Mouse (Mus musculus): ENCODE results near the gene Tbx6. TPM values are rescaled to one million over a fixed set of nuclear protein-coding genes. Genes with fewer than 3 reads are reported as not detected.

The Tbx6 gene
- polyA plus RNA-seq (2016; fragmentation: Nextera tagmentation; extraction: Ambion mirVana) = 0.61 and 0.85 TPM in 2 replicates

- peaks cover 32% of the 10 kb centered on the region for H3K4me1 ChIP-seq
Measured at GRCm38 (mm10) chr7:126780971-126781635, at the start of gene Tbx6. TSS of gene Tbx6 (plus strand) at chr7:126781483.

DNA sequence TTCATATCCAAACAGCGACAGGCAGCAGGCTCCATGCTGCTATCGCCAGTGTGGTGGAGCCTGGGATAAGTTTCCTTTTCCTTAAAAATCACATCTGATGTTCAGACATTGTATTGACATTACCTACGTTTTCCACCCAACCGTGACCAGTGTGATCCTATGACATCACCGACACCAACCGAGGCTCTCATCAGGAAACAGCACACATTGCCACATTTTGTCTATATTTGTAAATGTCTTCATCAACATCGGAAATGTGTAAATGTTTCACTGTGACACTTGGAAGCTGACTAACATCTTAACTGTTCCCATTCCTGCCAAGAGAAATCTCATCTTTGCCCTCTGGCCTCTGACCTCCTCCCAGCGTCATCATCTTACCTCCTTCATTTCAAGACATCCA lies 45.2 kb upstream of the Tbx6 start:
- H3K4me3 ChIP-seq = no peak overlapping the region
- H3K4me2 ChIP-seq (replicated peaks) = no peak overlapping the region
- H3K9me3 ChIP-seq = no peaks in the 10 kb centered on the region
- no peak for ATAC-seq (ENCODE audit: insufficient number of reproducible peaks, insufficient read depth, low FRiP score, low TSS enrichment)
- WGBS = 77% methylated on average over 8 of the region's 8 CpGs
- H3K4me1 ChIP-seq = no peaks in the 10 kb centered on the region; the same call in 1 of the 2 replicates
- H3K9ac ChIP-seq = no peak overlapping the region
- no peak overlapping the region for H3K27ac ChIP-seq
- H3K36me3 ChIP-seq = no peaks in the 10 kb centered on the region
- H3K27me3 ChIP-seq = no peaks in the 10 kb centered on the region

More at GRCm38 (mm10) chr7:126780971-126781635, at the start of gene Tbx6:
- Histone ChIP-seq H3K27ac (peak within 1 kb of the TSS; percentile 75), H3K27me3 (no peaks in the 10 kb centered on the region), H3K4me2 (replicated peaks) (peak within 1 kb of the TSS; percentile 89), H3K9ac (peak within 1 kb of the TSS; percentile 43), H3K9me3 (no peaks in the 10 kb centered on the region), H3K4me3 (peak within 1 kb of the TSS; percentile 34), H3K36me3 (peaks cover 26% of the 10 kb centered on the region)
- no peak for ATAC-seq (ENCODE audit: insufficient number of reproducible peaks, insufficient read depth, low FRiP score, low TSS enrichment)
- 7% methylated on average over 22 of the region's 22 CpGs for WGBS

DNA sequence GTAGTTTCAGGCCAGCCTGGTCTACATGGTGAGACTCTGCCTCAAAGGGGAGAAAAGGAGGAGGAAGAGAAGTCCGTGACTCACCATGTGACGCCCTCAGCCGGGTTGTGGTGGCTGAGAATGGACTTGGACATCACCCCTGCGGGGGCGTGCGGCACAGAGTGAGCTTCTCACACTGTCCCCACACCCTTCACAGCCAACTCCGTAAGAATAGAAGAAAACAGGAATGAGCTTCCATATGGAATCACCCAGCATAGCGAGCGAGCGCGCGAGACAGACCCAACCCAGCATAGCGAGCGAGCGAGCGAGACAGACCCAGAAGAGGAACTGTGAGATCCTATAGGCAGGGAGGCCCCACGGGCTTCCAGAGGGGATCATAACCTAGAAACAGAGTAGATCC lies 41.7 kb upstream of the Tbx6 start:
- H3K36me3 ChIP-seq = no peaks in the 10 kb centered on the region

GRCm38 (mm10) chr7:126740132-126740735 lies 41.0 kb upstream of the Tbx6 start:
- 78% methylated on average over 13 of the region's 13 CpGs for WGBS
- Histone ChIP-seq H3K36me3 (no peaks in the 10 kb centered on the region), H3K9ac (no peak overlapping the region), H3K4me1 (no peaks in the 10 kb centered on the region; the same call in 1 of the 2 replicates), H3K9me3 (no peaks in the 10 kb centered on the region), H3K27me3 (no peaks in the 10 kb centered on the region), H3K4me2 (replicated peaks) (no peak overlapping the region), H3K27ac (no peak overlapping the region), H3K4me3 (no peak overlapping the region)
- ATAC-seq (ENCODE audit: insufficient number of reproducible peaks, insufficient read depth, low FRiP score, low TSS enrichment) = no peak

More for the DNA sequence above, 41.7 kb upstream of the Tbx6 start:
- H3K27ac ChIP-seq = no peak overlapping the region
- H3K4me3 ChIP-seq = no peak overlapping the region
- H3K9ac ChIP-seq = no peak overlapping the region
- no peak overlapping the region for H3K4me2 ChIP-seq (replicated peaks)
- no peaks in the 10 kb centered on the region; the same call in 1 of the 2 replicates for H3K4me1 ChIP-seq
- no peaks in the 10 kb centered on the region for H3K27me3 ChIP-seq
- 88% methylated on average over 17 of the region's 17 CpGs for WGBS
- no peak for ATAC-seq (ENCODE audit: insufficient number of reproducible peaks, insufficient read depth, low FRiP score, low TSS enrichment)
- no peaks in the 10 kb centered on the region for H3K9me3 ChIP-seq

GRCm38 (mm10) chr7:126740977-126741376 lies 40.3 kb upstream of the Tbx6 start:
- H3K4me3 ChIP-seq = no peak overlapping the region
- no peak overlapping the region for H3K9ac ChIP-seq
- H3K4me2 ChIP-seq (replicated peaks) = no peak overlapping the region
- H3K36me3 ChIP-seq = no peaks in the 10 kb centered on the region
- H3K4me1 ChIP-seq = no peaks in the 10 kb centered on the region; the same call in 1 of the 2 replicates
- H3K27me3 ChIP-seq = no peaks in the 10 kb centered on the region
- no peaks in the 10 kb centered on the region for H3K9me3 ChIP-seq
- ATAC-seq (ENCODE audit: insufficient number of reproducible peaks, insufficient read depth, low FRiP score, low TSS enrichment) = no peak
- WGBS = 68% methylated on average over 5 of the region's 5 CpGs
- no peak overlapping the region for H3K27ac ChIP-seq

GRCm38 (mm10) chr7:126741452-126741851 lies 39.8 kb upstream of the Tbx6 start:
- no peaks in the 10 kb centered on the region; the same call in 1 of the 2 replicates for H3K4me1 ChIP-seq
- no peak overlapping the region for H3K4me2 ChIP-seq (replicated peaks)
- ATAC-seq (ENCODE audit: insufficient number of reproducible peaks, insufficient read depth, low FRiP score, low TSS enrichment) = 0 out of 2 replicates have a peak, but pooled peaks have one; percentile 47
- no peak overlapping the region for H3K27ac ChIP-seq
- H3K9me3 ChIP-seq = no peaks in the 10 kb centered on the region
- H3K36me3 ChIP-seq = no peaks in the 10 kb centered on the region
- H3K27me3 ChIP-seq = no peaks in the 10 kb centered on the region
- no peak overlapping the region for H3K4me3 ChIP-seq
- 82% methylated on average over 5 of the region's 5 CpGs for WGBS
- H3K9ac ChIP-seq = no peak overlapping the region

DNA sequence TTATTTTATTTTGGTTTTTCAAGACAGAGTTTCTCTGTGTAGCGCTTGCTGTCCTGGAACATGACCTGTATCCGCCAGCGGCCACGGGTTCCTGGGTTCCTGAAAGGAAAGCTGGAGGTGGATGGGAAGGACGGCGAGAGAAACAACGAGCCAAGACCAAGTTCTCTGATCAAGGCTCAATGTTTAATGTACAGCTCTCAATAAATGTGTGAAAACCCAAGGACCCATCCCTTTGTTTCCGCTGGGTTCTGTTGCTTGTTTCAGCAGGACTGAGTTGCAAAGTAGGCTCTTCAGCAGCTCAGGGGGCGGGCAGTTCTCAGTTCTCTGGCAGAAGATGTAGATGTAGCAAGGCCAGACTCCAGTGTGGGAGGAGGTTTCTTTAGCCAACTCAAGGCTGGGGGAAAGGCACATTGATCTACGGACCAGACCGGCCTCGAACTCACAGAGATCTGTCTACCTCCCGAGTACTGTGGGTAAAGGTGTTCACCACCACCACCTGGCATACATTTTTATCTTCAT lies 39.3 kb upstream of the Tbx6 start:
- ATAC-seq (ENCODE audit: insufficient number of reproducible peaks, insufficient read depth, low FRiP score, low TSS enrichment) = no peak
- Histone ChIP-seq H3K9ac (no peak overlapping the region), H3K36me3 (no peaks in the 10 kb centered on the region), H3K27me3 (no peaks in the 10 kb centered on the region), H3K9me3 (no peaks in the 10 kb centered on the region), H3K4me1 (no peaks in the 10 kb centered on the region; the same call in 1 of the 2 replicates), H3K27ac (no peak overlapping the region), H3K4me3 (no peak overlapping the region), H3K4me2 (replicated peaks) (no peak overlapping the region)
- WGBS = 90% methylated on average over 13 of the region's 13 CpGs

GRCm38 (mm10) chr7:126746066-126746465 lies 35.2 kb upstream of the Tbx6 start:
- no peaks in the 10 kb centered on the region for H3K27me3 ChIP-seq
- H3K4me2 ChIP-seq (replicated peaks) = no peak overlapping the region
- WGBS = 89% methylated on average over 12 of the region's 12 CpGs
- H3K36me3 ChIP-seq = no peaks in the 10 kb centered on the region
- no peak overlapping the region for H3K4me3 ChIP-seq
- no peaks in the 10 kb centered on the region for H3K4me1 ChIP-seq
- H3K27ac ChIP-seq = no peak overlapping the region
- H3K9me3 ChIP-seq = no peaks in the 10 kb centered on the region
- ATAC-seq (ENCODE audit: insufficient number of reproducible peaks, insufficient read depth, low FRiP score, low TSS enrichment) = no peak
- H3K9ac ChIP-seq = no peak overlapping the region

DNA sequence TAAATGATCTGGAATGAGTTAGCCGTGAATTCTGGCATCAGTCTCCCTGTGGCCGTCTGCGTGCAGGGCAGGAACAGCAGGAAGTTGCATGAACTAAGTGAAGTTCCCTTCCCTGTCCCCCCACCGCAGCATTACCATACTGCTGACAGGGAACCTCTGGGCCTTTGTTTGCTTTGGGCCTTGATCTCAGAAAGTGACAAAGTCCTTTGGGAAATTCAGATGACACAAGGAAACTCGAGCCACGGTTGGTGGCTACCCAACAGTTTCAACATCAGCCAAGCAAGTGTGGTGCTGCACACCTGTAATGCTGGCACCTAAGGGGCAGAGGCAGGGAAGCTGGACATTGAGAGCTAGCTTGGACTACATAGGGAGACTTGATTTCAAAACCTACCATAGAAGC lies 34.5 kb upstream of the Tbx6 start:
- no peak overlapping the region for H3K4me3 ChIP-seq
- no peaks in the 10 kb centered on the region for H3K36me3 ChIP-seq
- no peaks in the 10 kb centered on the region for H3K4me1 ChIP-seq
- H3K9ac ChIP-seq = no peak overlapping the region
- no peak overlapping the region for H3K27ac ChIP-seq
- H3K27me3 ChIP-seq = no peaks in the 10 kb centered on the region
- H3K4me2 ChIP-seq (replicated peaks) = no peak overlapping the region
- no peaks in the 10 kb centered on the region for H3K9me3 ChIP-seq
- no peak for ATAC-seq (ENCODE audit: insufficient number of reproducible peaks, insufficient read depth, low FRiP score, low TSS enrichment)
- 22% methylated on average over 6 of the region's 6 CpGs for WGBS

- Histone ChIP-seq H3K4me2 (replicated peaks) (no peak overlapping the region), H3K27ac (no peak overlapping the region), H3K4me1 (no peaks in the 10 kb centered on the region), H3K9ac (no peak overlapping the region; the same call in 1 of the 2 replicates), H3K4me3 (no peak overlapping the region), H3K36me3 (no peaks in the 10 kb centered on the region), H3K27me3 (no peaks in the 10 kb centered on the region), H3K9me3 (no peaks in the 10 kb centered on the region)
- ATAC-seq (ENCODE audit: insufficient number of reproducible peaks, insufficient read depth, low FRiP score, low TSS enrichment) = no peak
- 76% methylated on average over 7 of the region's 7 CpGs for WGBS
Measured at GRCm38 (mm10) chr7:126748824-126749223, 32.5 kb upstream of the Tbx6 start.

DNA sequence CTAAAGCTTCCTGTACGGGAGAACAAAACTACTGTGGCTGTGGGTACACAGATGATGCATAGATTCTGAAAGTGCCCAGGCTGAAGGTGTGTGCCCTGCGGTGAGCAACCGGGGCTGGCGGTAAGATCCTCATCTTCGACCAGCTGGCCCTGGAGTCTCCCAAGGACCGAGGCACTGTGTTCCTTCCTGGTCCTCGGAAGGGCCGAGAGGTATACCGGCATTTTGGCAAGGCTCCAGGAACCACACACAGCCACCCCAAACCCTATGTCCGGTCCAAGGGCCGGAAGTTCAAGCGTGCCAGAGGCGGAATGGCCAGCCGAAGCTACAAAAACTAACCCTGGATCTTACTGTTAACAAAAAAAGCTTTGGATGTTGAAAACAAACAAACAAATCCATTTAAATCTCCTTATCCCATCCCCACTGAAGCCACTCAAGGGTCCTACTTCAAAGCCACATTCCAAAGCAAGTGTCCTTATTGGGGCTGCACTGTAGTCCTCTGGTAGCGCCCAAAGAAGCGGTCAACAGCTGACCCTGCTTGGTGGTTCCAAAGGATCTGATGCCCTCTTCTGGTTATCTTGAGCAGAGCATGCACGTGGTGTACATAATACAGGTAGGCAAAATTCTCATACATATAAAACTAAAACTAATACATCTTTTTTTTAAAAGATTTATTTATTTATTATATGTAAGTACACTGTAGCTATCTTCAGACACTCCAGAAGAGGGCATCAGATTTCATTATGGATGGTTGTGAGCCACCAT lies 31.5 kb upstream of the Tbx6 start:
- Histone ChIP-seq H3K9me3 (no peaks in the 10 kb centered on the region), H3K4me3 (no peak overlapping the region), H3K4me2 (replicated peaks) (no peak overlapping the region), H3K4me1 (no peaks in the 10 kb centered on the region), H3K27me3 (no peaks in the 10 kb centered on the region), H3K36me3 (no peaks in the 10 kb centered on the region), H3K9ac (no peak overlapping the region), H3K27ac (no peak overlapping the region)
- WGBS = 96% methylated on average over 17 of the region's 17 CpGs
- ATAC-seq (ENCODE audit: insufficient number of reproducible peaks, insufficient read depth, low FRiP score, low TSS enrichment) = no peak

All from embryonic facial prominence, embryonic 12.5 days (tissue).